Mouse (Mus musculus) heart, embryonic 16.5 days (tissue): Measurements from ENCODE around the gene Plxna2. TPM values are rescaled to one million over a fixed set of nuclear protein-coding genes. Genes with fewer than 3 reads are reported as not detected.
A peak's percentile ranks its signal among the peaks of the same experiment; 100 is the strongest.

Experiments used
- ATAC-seq: fragments of 200-750 bp; cut with Nextera tagmentation; replicated peaks from 2 replicates; pipeline ENCODE4 v1.8.0; 2017; ENCODE audit warnings: moderate number of reproducible peaks; ENCODE audit not compliant: insufficient read depth, low FRiP score; ENCODE audit errors: extremely low read depth
- H3K27ac ChIP-seq: fragments of 300-500 bp; sonication (generic); 2 replicates; pipeline ENCODE4 v1.5.1; 2014; ENCODE audit warnings: mild to moderate bottlenecking, low read length, control low read depth, moderate library complexity
- H3K27me3 ChIP-seq: fragments of 300-500 bp; sonication (generic); 2 replicates; pipeline ENCODE4 v1.6.1; 2014; ENCODE audit warnings: low read length, mixed read lengths; ENCODE audit not compliant: control insufficient read depth, insufficient read depth
- H3K36me3 ChIP-seq: fragments of 300-500 bp; sonication (generic); 2 replicates; pipeline ENCODE4 v1.6.1; 2014; ENCODE audit not compliant: control insufficient read depth, insufficient read depth
- H3K4me1 ChIP-seq: fragments of 300-500 bp; sonication (generic); 2 replicates; pipeline ENCODE4 v1.6.1; 2014; ENCODE audit warnings: low read length, mixed read lengths; ENCODE audit not compliant: control insufficient read depth, insufficient read depth
- H3K4me2 ChIP-seq: fragments of 300-500 bp; sonication (generic); 2 replicates; pipeline ENCODE4 v1.6.1; 2014; ENCODE audit warnings: low read depth, mild to moderate bottlenecking, control low read depth, low read length
- H3K4me3 ChIP-seq: fragments of 300-500 bp; sonication (generic); 2 replicates; pipeline ENCODE4 v1.5.1; 2014; ENCODE audit warnings: mild to moderate bottlenecking, control low read depth, low read length
- H3K9ac ChIP-seq: fragments of 300-500 bp; sonication (generic); 2 replicates; pipeline ENCODE4 v1.6.1; 2014; ENCODE audit warnings: low read length, control low read depth
- H3K9me3 ChIP-seq: fragments of 300-500 bp; sonication (generic); replicated peaks from 2 replicates; pipeline ENCODE4 v1.6.1; 2016; ENCODE audit warnings: low read length; ENCODE audit not compliant: control insufficient read depth
- WGBS: fragments of 180-500 bp; shearing (Covaris S2); extraction: QIAGEN DNeasy Blood & Tissue Kit; methylation state at CpG from one replicate; pipeline ENCODE4 v1.1.7; 2014; 5-methylcytosine and 5-hydroxymethylcytosine counted together
- polyA plus RNA-seq: library from polyadenylated mRNA; unstranded; fragments of >200 nt; fragmentation: Nextera tagmentation; extraction: Ambion mirVana; gene quantifications from 2 replicates; pipeline ENCODE4 v1.2.1, GENCODE M21; 2015

Gene Plxna2
- polyA plus RNA-seq, 1 experiment from 2014 or later = 5.2 TPM

DNA sequence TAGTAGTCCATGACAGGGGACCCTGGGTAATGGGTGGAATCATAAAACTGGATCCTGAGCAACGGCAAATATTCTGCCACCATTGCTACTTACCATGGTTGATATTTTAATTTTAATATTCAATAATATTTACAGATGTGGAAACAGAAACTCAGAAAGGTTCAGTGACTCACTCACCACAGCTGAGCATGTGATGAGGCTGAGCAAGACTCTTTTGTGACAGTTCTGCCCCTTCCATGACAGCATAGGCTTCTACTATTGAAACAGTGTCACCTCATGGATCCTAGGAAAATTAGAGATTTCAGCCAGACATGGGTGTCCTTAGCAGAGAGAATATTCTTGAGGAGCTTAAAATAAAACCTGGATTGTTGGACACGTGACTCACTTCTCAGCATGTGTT is 116.8 kb downstream of the Plxna2 start:
- H3K4me1 ChIP-seq = peaks cover 14% of the 10 kb centered on the region
- no peaks in the 10 kb centered on the region for H3K36me3 ChIP-seq
- no peak for ATAC-seq
- no peak overlapping the region for H3K9ac ChIP-seq
- H3K4me2 ChIP-seq = no peak overlapping the region
- no peaks in the 10 kb centered on the region for H3K9me3 ChIP-seq
- H3K4me3 ChIP-seq = no peak overlapping the region
- no peaks in the 10 kb centered on the region for H3K27me3 ChIP-seq
- H3K27ac ChIP-seq = no peak overlapping the region
- WGBS = 88% methylated on average over 2 of the region's 2 CpGs

DNA sequence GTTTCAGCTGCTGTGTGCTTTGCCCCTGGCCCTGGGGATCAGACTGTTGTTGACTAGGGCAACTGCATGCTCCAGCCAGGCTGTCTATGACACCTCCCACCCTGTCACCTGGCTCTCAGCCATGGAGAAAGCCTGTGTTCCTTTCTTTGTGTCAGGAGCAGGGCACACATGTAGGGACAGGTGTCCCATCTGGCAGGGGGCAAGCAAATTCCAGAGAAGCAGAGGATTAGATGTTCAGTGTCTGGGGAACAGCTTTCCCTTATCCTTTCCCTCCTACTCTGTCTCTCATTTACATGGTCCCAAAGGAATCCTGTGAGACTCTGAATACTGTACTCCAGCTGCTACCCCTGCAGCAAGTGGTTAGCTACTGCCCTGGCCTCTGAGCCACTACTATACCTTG is 121.9 kb downstream of the Plxna2 start:
- Histone ChIP-seq H3K9me3 (no peaks in the 10 kb centered on the region), H3K4me1 (peaks cover 17% of the 10 kb centered on the region), H3K9ac (no peak overlapping the region), H3K4me3 (no peak overlapping the region), H3K27me3 (no peaks in the 10 kb centered on the region), H3K27ac (peak overlapping the region; percentile 25; the same call in 1 of the 2 replicates), H3K36me3 (no peaks in the 10 kb centered on the region), H3K4me2 (no peak overlapping the region)
- ATAC-seq = peak; percentile 46; the same call in 1 of the 2 replicates

GRCm38 (mm10) chr1:194742901-194743422 is 124.9 kb downstream of the Plxna2 start:
- H3K36me3 ChIP-seq = no peaks in the 10 kb centered on the region
- H3K4me3 ChIP-seq = no peak overlapping the region
- no peak for ATAC-seq
- H3K9me3 ChIP-seq = no peaks in the 10 kb centered on the region
- no peak overlapping the region for H3K4me2 ChIP-seq
- H3K4me1 ChIP-seq = peaks cover 31% of the 10 kb centered on the region
- no peak overlapping the region for H3K27ac ChIP-seq
- no peak overlapping the region for H3K9ac ChIP-seq
- 30% methylated on average over 2 of the region's 2 CpGs for WGBS
- no peaks in the 10 kb centered on the region for H3K27me3 ChIP-seq

DNA sequence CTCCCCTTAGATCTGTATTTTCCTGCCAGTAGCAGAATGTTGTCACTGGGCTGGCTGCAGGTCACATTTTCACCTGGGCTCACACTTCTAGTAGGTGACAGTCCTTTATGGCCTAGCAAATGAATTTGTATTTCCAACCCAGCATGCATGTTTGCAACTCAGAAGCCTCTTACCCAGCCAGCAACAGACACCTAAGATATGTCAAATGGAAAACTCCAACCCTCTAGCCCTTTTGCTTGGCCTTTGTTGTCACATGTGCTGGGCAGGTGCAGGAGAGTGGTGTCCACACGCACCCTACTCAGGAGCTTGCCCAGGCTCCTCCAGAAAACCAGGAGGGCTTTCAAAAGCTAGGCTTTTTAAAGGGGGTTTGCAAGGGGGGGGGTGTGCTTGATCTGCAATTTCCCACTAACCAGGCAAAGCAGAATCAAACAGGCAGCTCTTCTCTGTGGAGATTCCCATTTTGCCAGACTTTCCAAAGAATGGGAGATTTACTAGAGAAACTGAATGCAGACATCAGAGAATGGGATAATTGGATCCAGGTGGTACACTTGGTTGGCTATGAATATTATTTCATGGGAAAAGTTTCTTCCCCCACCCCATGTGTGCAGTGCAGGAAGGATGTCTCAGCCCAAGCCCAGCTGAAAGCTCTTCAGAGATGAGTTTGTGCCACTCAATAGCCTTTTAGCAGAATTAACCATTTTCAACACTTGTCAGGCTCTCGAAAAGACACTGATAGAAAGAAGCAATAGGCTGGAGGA is 127.3 kb downstream of the Plxna2 start:
- Histone ChIP-seq H3K9me3 (no peaks in the 10 kb centered on the region), H3K4me1 (peaks cover 14% of the 10 kb centered on the region), H3K36me3 (no peaks in the 10 kb centered on the region), H3K4me3 (no peak overlapping the region), H3K27ac (no peak overlapping the region), H3K4me2 (no peak overlapping the region), H3K9ac (no peak overlapping the region), H3K27me3 (no peaks in the 10 kb centered on the region)
- ATAC-seq = no peak
- WGBS = 68% methylated on average over 2 of the region's 2 CpGs

GRCm38 (mm10) chr1:194746332-194747249 is 128.6 kb downstream of the Plxna2 start:
- no peaks in the 10 kb centered on the region for H3K9me3 ChIP-seq
- H3K4me2 ChIP-seq = no peak overlapping the region
- no peak overlapping the region for H3K9ac ChIP-seq
- 41% methylated on average over 6 of the region's 6 CpGs for WGBS
- H3K4me1 ChIP-seq = peaks cover 14% of the 10 kb centered on the region
- no peak overlapping the region for H3K27ac ChIP-seq
- peaks cover 4% of the 10 kb centered on the region for H3K36me3 ChIP-seq
- no peaks in the 10 kb centered on the region for H3K27me3 ChIP-seq
- 0 out of 2 replicates have a peak, but pooled peaks have one; percentile 49 for ATAC-seq
- H3K4me3 ChIP-seq = no peak overlapping the region

DNA sequence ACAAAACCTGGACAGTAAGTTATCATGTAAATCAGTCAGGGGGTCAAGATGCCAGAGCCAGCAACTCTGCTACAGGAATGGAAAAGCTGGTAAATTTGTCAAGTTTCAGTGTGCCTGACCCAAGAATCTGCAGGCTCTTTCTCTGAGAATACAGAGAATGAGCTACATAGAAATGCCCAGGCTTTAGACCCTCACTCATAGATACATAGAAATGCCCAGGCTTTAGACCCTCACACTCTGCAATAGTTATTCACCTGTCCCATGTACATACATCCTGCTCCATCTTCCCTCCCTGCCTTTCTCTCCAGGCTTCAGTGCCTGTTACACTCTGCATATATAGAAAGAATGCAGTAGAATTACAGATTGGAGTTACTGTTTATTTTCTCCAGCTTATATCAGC is 129.2 kb downstream of the Plxna2 start:
- Histone ChIP-seq H3K4me2 (no peak overlapping the region), H3K4me1 (peaks cover 14% of the 10 kb centered on the region), H3K36me3 (peaks cover 9% of the 10 kb centered on the region), H3K9me3 (no peaks in the 10 kb centered on the region), H3K27ac (no peak overlapping the region), H3K27me3 (no peaks in the 10 kb centered on the region), H3K9ac (no peak overlapping the region), H3K4me3 (no peak overlapping the region)
- no peak for ATAC-seq

- no peak overlapping the region for H3K4me3 ChIP-seq
- ATAC-seq = no peak
- no peak overlapping the region for H3K27ac ChIP-seq
- H3K9me3 ChIP-seq = no peaks in the 10 kb centered on the region
- H3K9ac ChIP-seq = no peak overlapping the region
- no peaks in the 10 kb centered on the region for H3K27me3 ChIP-seq
- peaks cover 24% of the 10 kb centered on the region for H3K36me3 ChIP-seq
- no peaks in the 10 kb centered on the region for H3K4me1 ChIP-seq
- 50% methylated on average over 2 of the region's 2 CpGs for WGBS
- no peak overlapping the region for H3K4me2 ChIP-seq
Measured at GRCm38 (mm10) chr1:194753168-194753567, 135.2 kb downstream of the Plxna2 start.

GRCm38 (mm10) chr1:194756001-194756400 is 138.0 kb downstream of the Plxna2 start:
- no peaks in the 10 kb centered on the region for H3K27me3 ChIP-seq
- H3K4me3 ChIP-seq = no peak overlapping the region
- H3K36me3 ChIP-seq = peaks cover 24% of the 10 kb centered on the region
- no peak for ATAC-seq
- no peaks in the 10 kb centered on the region for H3K4me1 ChIP-seq
- no peak overlapping the region for H3K9ac ChIP-seq
- H3K9me3 ChIP-seq = no peaks in the 10 kb centered on the region
- H3K27ac ChIP-seq = no peak overlapping the region
- H3K4me2 ChIP-seq = no peak overlapping the region

- H3K9me3 ChIP-seq = no peaks in the 10 kb centered on the region
- no peak overlapping the region for H3K4me2 ChIP-seq
- no peak for ATAC-seq
- no peak overlapping the region for H3K9ac ChIP-seq
- H3K36me3 ChIP-seq = peaks cover 20% of the 10 kb centered on the region
- WGBS = 88% methylated on average over 2 of the region's 2 CpGs
- H3K4me3 ChIP-seq = no peak overlapping the region
- no peaks in the 10 kb centered on the region for H3K27me3 ChIP-seq
- no peak overlapping the region for H3K27ac ChIP-seq
- H3K4me1 ChIP-seq = no peaks in the 10 kb centered on the region
Measured at GRCm38 (mm10) chr1:194756409-194756808, 138.4 kb downstream of the Plxna2 start.
